Mouse (Mus musculus) embryo, embryonic 10.5 days (tissue): ENCODE data around the gene 6330403K07Rik.

ENCODE experiments used
- DNase-seq: peaks from one replicate; pipeline ENCODE4 v3.0.0-alpha.2; 2015; ENCODE audit warnings: low spot score

Gene 6330403K07Rik

DNA sequence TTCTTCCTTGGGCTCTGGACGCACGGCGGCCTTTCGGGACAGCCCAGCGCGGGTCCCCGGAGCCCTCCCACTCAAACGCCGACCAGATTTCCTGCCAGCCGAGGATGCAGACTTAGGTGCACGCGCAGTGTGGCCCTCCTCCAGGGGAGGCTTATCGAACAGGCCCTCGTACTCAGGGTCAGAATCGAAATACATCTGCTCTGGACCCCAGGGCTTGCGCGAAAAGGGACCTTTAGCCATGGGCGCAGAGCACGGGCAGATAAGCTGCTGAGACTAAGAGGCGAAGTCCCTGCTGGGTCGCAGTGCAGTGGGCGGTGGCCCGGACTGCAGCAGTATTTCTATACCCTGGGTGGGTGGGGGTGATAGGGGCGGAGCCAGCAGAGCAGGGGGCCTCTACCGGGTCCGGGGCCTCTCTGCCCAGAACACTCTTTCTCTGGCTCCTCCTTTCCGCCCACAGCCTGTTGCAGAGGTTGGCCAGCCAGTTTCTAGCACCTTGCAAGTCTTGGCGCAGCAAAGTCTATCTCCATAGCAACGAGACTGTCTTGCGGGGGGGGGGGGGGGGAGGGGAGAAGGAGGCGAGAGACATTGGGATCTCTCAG, at the start of gene 6330403K07Rik:
Gene 6330403K07Rik, minus strand, starts transcription at position 351 of the 599 bp plus-strand sequence.
- peak; percentile 89 for DNase-seq

- DNase-seq = no peak
These were observed 43.0 kb upstream of the 6330403K07Rik start for GRCm38 (mm10) chr11:71076342-71076741.

DNA sequence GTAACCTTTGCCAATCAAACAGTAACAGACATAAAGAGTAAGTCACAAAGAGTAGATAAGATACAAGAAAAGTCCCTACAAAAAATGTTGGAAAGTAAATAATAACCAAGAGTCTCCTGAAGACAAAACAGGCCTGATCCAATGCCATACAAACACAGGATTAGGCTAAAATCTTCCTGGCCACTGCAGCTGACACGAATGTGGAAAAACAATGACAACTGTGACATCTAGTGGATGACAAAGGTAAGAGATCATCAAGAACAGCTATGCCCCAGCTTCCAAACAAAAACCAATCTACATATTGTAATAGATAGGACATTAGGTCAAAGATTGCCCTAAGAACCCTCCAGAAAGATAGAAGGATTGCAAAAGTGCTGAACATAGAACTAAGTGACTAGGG, 19.2 kb upstream of the 6330403K07Rik start:
- peak; percentile 67 for DNase-seq

- no peak for DNase-seq
These were observed 6.4 kb upstream of the 6330403K07Rik start for GRCm38 (mm10) chr11:71039526-71040298.

DNA sequence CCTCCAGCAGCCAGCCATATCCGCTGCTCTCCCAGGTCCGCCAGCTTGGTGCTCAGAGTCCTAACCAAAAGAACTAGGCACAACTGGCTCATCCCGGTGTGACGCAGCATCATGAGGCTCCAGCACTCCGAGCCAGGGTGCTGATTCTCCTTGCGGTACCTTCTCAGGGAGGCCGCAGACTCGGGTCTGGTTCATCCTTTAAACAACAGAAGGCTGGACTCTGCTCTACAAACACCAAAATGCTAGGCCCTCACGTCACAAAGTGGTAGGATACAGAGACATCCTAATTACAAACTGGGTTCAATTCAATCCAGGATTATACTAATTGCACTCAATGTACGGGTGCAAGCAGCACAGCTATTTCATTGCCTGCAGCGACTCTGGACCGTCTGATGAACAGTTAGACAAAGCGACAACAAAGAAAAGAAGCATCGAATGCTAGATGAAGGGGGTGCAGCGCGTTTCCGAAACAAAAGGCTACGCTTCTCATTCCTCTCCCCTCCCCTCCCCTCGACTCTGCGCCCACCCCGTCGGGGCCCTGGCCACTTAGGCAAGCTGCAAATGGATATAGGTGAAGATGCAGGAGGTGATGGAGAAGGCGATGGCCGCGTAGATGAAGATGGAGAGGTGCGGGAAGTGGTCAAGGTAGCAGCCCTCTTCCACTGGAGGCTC, 686 bp downstream of the 6330403K07Rik start:
- DNase-seq = peak; percentile 58

GRCm38 (mm10) chr11:71032070-71032469, 1.2 kb downstream of the 6330403K07Rik start:
- no peak for DNase-seq

GRCm38 (mm10) chr11:71029403-71030118, 3.8 kb downstream of the 6330403K07Rik start:
- no peak for DNase-seq

GRCm38 (mm10) chr11:71028280-71028679, 5.0 kb downstream of the 6330403K07Rik start:
- DNase-seq = no peak

DNA sequence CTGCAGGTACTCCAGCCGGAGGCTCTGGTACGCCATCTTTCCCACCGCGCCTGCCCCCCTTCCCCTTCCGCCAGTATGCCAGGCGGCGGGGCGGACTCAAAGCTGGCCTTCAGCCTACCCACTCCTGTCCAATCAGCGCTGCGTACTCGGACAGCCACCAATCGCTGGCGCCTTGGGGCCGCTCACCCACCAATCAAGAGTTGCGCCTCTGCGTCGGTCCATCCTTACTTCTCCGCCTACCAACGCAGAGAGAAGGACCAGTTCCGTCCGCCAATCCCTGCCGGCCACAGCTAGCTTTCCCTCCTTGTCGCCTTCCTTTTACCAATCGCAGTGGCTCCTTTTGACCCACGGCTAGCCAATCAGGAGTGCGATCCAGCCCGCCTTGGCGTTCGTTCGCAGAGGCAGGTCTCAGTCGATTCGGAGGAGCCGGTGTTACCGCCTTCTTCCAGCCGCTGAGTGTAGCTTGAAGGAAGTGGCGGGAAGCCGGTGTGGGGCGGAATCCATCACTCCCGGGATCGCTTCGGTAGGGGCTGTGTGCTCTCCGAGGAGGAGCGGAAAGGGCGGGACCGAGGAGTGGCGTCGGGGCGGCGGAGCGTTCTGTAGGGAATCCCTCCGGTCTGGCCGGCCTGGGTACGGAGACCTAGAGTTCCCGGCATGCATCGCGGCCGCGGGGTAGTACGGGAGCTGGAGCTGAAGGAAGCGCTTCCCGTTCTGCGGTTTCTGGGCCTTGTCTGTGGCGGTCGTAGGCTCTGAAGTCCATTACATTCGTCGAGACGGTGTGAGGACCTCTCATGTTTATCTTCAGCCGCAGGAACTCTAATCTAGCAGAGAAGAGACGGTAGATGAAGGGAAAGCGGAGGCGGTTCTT, 13.9 kb downstream of the 6330403K07Rik start, which contains the start of the genes Mis12 and Derl2:
Gene Mis12, plus strand, starts transcription at position 411 of the 868 bp plus-strand sequence.
Gene Derl2, minus strand, starts transcription at position 641 of the 868 bp plus-strand sequence.
- peak; percentile 99 for DNase-seq

GRCm38 (mm10) chr11:71018416-71019200, 14.7 kb downstream of the 6330403K07Rik start:
- no peak for DNase-seq

DNA sequence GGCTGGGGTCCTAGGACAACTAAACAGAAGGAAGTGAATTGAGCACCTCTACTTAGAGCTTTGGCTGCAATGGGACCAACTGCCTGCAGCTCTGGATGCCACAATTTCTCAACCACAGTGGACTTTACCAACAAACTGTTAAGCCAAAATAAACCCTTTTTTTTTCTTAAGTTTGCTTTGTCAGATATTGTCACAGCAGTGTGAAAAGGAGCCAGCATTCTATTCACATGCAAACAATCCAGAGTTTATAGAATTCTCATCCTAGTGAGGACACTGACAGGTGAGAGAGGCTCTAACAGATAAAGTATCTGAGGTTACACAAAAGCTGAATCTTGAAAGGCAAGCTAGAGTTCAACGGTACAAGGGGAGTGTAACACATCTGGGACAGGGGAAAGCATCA, 16.3 kb downstream of the 6330403K07Rik start:
- no peak for DNase-seq

GRCm38 (mm10) chr11:71012743-71013142, 20.6 kb downstream of the 6330403K07Rik start:
- no peak for DNase-seq

- no peak for DNase-seq
These were observed 25.0 kb downstream of the 6330403K07Rik start for GRCm38 (mm10) chr11:71008321-71008720.

DNA sequence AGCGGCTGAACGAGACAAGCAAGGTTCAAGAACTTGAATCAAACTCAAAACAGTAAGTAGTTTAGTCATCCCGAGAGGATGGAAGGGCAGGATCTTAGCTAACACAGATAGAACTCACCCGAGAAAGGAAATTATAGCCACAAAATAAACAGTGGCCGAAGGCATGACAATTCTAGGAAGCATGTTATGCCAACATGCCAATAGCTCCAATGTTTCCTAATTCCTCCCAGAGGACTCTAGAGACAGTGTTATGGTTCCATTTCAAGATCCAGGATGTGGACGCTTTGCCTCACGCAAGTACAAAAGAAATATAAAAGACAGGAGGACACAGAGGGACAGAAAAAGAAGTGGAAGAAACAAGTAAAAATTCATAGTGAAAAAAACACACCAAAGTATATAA, 25.5 kb downstream of the 6330403K07Rik start:
- DNase-seq = no peak

DNA sequence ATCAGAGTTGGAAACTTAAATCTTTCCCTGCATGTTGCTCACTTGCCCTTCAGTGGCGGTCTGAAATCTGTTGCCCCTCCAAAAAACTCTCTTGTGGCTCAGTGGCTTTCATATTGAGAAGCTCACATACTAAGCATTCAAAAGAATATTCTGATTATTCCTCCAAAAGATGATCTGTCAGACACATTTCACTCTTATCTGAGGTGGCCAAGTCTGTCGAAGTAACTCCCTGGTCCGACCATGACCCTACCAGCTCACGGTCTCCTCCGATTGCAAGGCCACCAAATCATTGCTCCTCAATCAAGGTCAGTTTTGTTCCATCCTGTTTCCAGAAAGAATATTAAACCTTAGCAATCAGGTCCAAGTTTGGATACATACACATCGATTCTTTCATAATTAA, 26.3 kb downstream of the 6330403K07Rik start:
- DNase-seq = no peak

DNA sequence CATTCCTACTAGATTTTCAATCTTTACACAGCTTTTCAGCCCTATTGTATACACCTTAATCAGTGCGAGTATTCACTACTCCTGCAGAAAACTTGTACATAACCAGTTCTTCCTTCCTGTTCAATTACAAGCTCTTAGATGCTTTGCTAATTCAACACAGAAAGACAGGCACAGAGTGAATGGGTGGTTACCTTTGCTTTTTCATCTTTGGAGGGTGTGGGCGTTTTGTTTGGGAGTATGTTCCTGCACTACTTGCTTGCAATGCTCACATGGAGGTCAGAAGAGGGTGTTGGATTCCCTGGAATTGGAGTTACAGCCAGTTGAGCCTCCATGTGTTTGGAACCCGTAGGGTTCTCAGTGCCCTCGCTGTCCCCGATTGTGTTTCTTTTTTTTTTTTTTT, 28.3 kb downstream of the 6330403K07Rik start:
- DNase-seq = peak; percentile 23

- DNase-seq = peak; percentile 99
These were observed 29.0 kb downstream of the 6330403K07Rik start, which contains the start of gene Dhx33 for GRCm38 (mm10) chr11:71004316-71004773. Dhx33 (minus strand) TSS chr11:71004437.

DNA sequence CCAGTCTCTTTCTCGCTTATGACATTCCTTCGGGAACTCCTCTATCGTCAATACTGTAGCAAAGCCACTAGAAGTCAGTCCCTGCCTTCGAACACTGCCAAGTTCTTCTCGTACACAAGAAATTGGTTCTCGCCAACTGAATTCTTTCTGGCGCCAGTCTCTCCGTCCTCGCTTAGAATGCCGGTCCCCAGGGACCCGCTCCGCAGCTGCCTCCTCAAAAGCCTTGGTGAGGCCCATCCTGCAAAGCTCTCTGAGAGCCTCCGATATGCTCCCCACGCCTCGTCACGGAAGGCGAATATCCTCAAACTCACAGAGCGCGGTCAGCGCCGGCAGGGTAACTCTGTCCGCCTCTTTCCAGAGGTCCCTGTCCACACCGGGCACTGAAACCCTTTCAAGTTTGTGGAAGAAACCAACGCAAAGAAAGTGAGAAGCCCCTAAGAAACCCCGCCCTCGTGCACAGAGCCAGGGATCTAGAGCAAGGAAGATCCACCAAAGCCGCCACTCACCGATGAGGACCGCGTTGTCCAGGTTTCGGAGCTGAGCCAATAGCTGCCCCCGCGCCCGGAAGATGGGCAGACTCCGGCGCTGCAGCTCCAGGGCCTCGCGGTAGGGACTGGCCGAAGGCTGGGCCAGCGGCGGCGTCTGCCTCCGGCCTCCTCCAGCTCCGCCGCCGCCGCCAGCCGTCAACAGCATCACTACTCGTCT, 29.6 kb downstream of the 6330403K07Rik start:
- peak; percentile 69 for DNase-seq

GRCm38 (mm10) chr11:71001167-71001566, 32.1 kb downstream of the 6330403K07Rik start:
- DNase-seq = no peak
